Mouse (Mus musculus) liver, embryonic 16.5 days (tissue): ENCODE data around the gene Slc29a4. TPM values are rescaled to one million over a fixed set of nuclear protein-coding genes. Genes with fewer than 3 reads are reported as not detected.

Experiments used
- ATAC-seq: fragments of 200-750 bp; cut with Nextera tagmentation; 2 replicates; pipeline ENCODE4 v1.8.0; 2017; ENCODE audit warnings: low read depth, mild to moderate bottlenecking, moderate number of reproducible peaks, moderate library complexity
- H3K27ac ChIP-seq: fragments of 300-500 bp; sonication (generic); 2 replicates; pipeline ENCODE4 v1.5.1; 2014; ENCODE audit warnings: mild to moderate bottlenecking, low read length
- H3K27me3 ChIP-seq: fragments of 300-500 bp; sonication (generic); 2 replicates; pipeline ENCODE4 v1.6.1; 2014; ENCODE audit warnings: low read depth, low read length, mixed read lengths; ENCODE audit not compliant: control insufficient read depth, insufficient read depth
- H3K36me3 ChIP-seq: fragments of 300-500 bp; sonication (generic); 2 replicates; pipeline ENCODE4 v1.6.1; 2014; ENCODE audit warnings: mild to moderate bottlenecking; ENCODE audit not compliant: control insufficient read depth, insufficient read depth
- H3K4me1 ChIP-seq: fragments of 300-500 bp; sonication (generic); 2 replicates; pipeline ENCODE4 v1.6.1; 2014; ENCODE audit warnings: low read depth, low read length, mixed read lengths; ENCODE audit not compliant: control insufficient read depth
- H3K4me2 ChIP-seq: fragments of 300-500 bp; sonication (generic); 2 replicates; pipeline ENCODE4 v1.6.1; 2014; ENCODE audit warnings: low read depth, low read length, mixed read lengths
- H3K4me3 ChIP-seq: fragments of 300-500 bp; sonication (generic); 2 replicates; pipeline ENCODE4 v1.5.1; 2014; ENCODE audit warnings: low read depth, mild to moderate bottlenecking, low read length
- H3K9ac ChIP-seq: fragments of 300-500 bp; sonication (generic); 2 replicates; pipeline ENCODE4 v1.6.1; 2014; ENCODE audit warnings: low read depth, low read length
- H3K9me3 ChIP-seq: fragments of 300-500 bp; sonication (generic); replicated peaks from 2 replicates; pipeline ENCODE4 v1.6.1; 2016; ENCODE audit warnings: low read length; ENCODE audit not compliant: control insufficient read depth
- WGBS: fragments of 180-500 bp; shearing (Covaris S2); extraction: QIAGEN DNeasy Blood & Tissue Kit; methylation state at CpG from one replicate; pipeline ENCODE4 v1.1.7; 2014; ENCODE audit not compliant: insufficient replicate concordance; 5-methylcytosine and 5-hydroxymethylcytosine counted together
- polyA plus RNA-seq: library from polyadenylated mRNA; unstranded; fragments of >200 nt; fragmentation: Nextera tagmentation; extraction: Ambion mirVana; gene quantifications from 2 replicates; pipeline ENCODE4 v1.2.1, GENCODE M21; 2015

The Slc29a4 gene
- polyA plus RNA-seq, 1 experiment from 2014 or later: 0.21 TPM

DNA sequence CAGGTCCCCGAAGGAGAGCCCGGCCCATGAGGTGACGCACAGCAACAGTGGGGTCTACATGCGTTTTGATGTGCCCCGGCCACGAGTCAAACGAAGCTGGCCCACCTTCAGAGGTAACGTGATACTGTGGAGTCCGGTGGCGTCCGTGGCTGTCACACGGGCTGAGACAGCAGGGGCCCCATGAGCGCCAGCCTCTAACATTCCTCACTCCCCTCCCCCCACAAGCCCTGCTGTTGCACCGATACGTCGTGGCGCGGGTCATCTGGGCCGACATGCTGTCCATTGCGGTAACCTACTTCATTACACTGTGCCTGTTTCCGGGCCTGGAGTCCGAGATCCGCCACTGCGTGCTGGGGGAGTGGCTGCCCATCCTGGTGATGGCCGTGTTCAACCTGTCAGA, 26.2 kb downstream of the Slc29a4 start:
- ATAC-seq: no peak
- Histone ChIP-seq H3K9ac (no peak overlapping the region), H3K9me3 (no peaks in the 10 kb centered on the region), H3K27ac (no peak overlapping the region), H3K36me3 (no peaks in the 10 kb centered on the region), H3K4me2 (no peak overlapping the region), H3K4me3 (no peak overlapping the region), H3K4me1 (no peaks in the 10 kb centered on the region), H3K27me3 (no peaks in the 10 kb centered on the region; the same call in 1 of the 2 replicates)
- 57% methylated on average over 25 of the region's 25 CpGs for WGBS

DNA sequence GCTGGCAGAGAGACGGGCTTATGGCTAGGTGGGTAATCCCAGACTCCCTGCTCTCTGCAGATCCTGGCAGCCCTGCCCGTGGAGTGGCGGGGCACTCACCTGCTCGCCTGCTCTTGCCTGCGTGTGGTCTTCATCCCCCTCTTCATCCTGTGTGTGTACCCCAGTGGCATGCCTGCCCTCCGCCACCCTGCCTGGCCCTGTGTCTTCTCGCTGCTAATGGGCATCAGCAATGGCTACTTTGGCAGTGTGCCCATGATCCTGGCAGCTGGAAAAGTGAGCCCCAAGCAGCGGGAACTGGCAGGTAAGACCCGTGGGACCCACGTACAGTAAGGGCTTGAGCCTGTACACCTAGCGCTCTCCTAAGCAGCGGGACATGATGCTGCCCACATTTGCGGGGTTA, 27.6 kb downstream of the Slc29a4 start:
- Histone ChIP-seq H3K27me3 (no peaks in the 10 kb centered on the region; the same call in 1 of the 2 replicates), H3K36me3 (no peaks in the 10 kb centered on the region), H3K27ac (no peak overlapping the region), H3K9ac (no peak overlapping the region), H3K9me3 (no peaks in the 10 kb centered on the region), H3K4me3 (no peak overlapping the region), H3K4me1 (peaks cover 2% of the 10 kb centered on the region), H3K4me2 (no peak overlapping the region)
- WGBS: 64% methylated on average over 13 of the region's 13 CpGs
- no peak for ATAC-seq

DNA sequence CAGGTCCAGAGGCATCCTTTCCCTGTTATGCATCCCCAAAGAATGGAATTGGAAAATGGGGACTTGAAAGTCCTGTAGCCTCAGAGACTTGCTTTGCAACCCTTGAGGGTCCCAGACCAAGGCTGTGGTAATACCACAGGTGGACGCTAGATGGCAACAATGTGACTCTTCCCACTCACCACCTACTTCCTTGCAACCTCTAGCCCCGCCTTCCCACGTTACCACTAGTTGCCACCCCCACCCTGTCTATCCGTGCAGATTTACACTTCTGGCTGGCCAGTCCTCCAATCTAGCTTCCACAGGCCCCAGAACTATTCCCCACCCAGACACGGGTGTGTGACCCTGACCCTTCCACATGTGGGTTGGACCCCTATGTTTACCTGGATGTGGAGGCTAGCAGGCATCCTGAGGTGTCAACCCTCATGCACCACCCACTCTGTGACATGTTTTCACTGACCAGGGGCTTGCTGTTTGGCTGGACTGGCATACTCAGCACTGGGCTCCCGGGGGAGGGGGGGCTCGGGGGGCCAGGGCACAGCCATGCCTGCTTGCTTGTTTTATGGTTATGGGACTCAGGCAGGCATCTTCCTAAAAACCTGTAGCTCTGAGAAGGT, 31.3 kb downstream of the Slc29a4 start:
- Histone ChIP-seq H3K4me2 (peak overlapping the region; percentile 37; the same call in 1 of the 2 replicates), H3K4me3 (no peak overlapping the region), H3K4me1 (peaks cover 2% of the 10 kb centered on the region), H3K36me3 (peaks cover 14% of the 10 kb centered on the region; the same call in 1 of the 2 replicates), H3K27ac (no peak overlapping the region), H3K9ac (no peak overlapping the region), H3K9me3 (no peaks in the 10 kb centered on the region), H3K27me3 (no peaks in the 10 kb centered on the region)
- 10% methylated on average over 7 of the region's 7 CpGs for WGBS
- peak; percentile 45; the same call in 1 of the 2 replicates for ATAC-seq

DNA sequence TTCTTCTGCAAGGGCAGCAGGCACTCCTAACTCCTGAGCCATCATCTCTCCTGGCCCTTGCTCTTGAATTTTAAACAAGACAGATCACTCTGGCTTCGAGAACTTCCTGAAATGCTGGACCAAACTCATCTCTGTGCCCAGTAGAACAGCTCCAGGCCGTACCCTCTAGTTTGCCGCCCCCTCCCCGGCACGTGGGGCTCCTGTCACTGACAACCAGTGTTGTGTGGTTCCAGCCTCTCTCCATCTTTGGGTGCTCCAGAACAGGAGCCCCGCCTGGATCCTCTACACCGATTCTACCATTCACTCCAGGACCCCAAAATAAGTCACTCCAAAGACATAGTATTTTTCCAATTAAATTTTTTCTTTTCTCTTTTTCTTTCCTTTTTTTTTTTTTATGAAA, 32.0 kb downstream of the Slc29a4 start:
- Histone ChIP-seq H3K36me3 (peaks cover 14% of the 10 kb centered on the region; the same call in 1 of the 2 replicates), H3K4me2 (no peak overlapping the region), H3K4me3 (no peak overlapping the region), H3K9ac (no peak overlapping the region), H3K4me1 (peaks cover 2% of the 10 kb centered on the region), H3K27me3 (no peaks in the 10 kb centered on the region), H3K27ac (no peak overlapping the region), H3K9me3 (no peaks in the 10 kb centered on the region)
- 73% methylated on average over 7 of the region's 7 CpGs for WGBS
- no peak for ATAC-seq

DNA sequence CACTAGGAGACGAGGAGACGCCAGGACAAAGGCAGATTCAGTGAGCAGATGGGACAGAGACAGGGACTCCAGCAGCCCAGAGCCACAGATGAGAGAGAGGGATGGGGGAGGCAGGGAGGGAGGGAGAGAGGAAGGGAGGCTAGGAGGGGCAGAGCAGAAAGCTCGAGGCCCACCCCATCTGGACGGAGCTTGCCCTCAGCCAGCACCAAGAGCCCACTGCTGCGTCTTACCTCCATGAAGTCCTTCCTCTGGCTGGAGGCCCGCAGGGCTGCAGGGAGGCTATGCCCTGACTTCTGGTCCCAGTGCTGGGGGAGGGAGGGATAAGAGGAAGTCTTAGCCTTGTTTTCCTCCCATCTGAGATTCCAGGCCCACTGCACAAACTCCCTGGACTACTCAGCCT, 34.4 kb downstream of the Slc29a4 start:
- peaks cover 2% of the 10 kb centered on the region for H3K4me1 ChIP-seq
- H3K4me3 ChIP-seq: no peak overlapping the region
- H3K27me3 ChIP-seq: no peaks in the 10 kb centered on the region
- H3K9me3 ChIP-seq: no peaks in the 10 kb centered on the region
- no peak for ATAC-seq
- no peak overlapping the region for H3K27ac ChIP-seq
- H3K4me2 ChIP-seq: no peak overlapping the region
- H3K9ac ChIP-seq: no peak overlapping the region
- peaks cover 24% of the 10 kb centered on the region for H3K36me3 ChIP-seq
- 75% methylated on average over 6 of the region's 6 CpGs for WGBS

DNA sequence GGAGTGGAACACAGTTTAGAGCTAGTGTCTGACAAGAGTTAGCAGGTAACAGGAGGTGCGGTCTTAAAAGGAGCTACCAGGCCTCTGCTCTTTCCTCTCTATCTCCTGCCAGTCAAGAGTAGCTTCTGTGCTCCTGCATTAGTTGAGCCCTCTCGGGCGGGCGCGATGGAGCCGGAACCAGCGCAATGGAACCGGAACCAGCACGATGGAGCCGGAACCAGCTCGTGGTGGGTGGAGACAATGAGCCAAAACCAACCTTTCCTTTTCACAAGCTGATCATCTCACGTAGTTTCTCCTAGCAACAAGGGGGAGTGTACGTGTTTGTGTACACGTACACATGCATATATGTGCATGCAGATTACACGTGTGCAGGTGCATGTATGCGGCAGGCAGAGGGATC, 36.0 kb downstream of the Slc29a4 start:
- Histone ChIP-seq H3K4me1 (peaks cover 2% of the 10 kb centered on the region), H3K36me3 (peaks cover 24% of the 10 kb centered on the region), H3K27ac (no peak overlapping the region), H3K4me2 (no peak overlapping the region), H3K9ac (no peak overlapping the region), H3K27me3 (no peaks in the 10 kb centered on the region), H3K9me3 (no peaks in the 10 kb centered on the region), H3K4me3 (no peak overlapping the region)
- WGBS: 88% methylated on average over 16 of the region's 16 CpGs
- no peak for ATAC-seq

DNA sequence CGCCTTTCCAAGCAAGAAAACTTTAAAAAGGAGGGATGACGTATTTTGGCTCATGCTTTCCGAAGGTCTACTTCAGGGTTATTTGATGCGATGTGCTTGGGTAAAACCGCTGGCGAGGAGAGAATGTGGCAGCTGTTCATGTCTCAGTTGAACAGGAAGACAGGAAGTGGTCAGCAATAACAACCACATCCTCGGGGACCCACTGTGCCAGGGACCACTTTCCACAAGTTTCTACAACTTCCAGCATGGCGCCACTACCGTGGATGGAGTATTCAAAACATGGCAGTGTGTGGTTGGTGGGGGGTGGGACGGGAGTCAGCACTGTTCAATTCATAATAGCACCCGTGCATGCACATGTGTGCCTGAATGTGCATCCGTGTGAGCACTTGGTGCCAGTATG, 38.0 kb downstream of the Slc29a4 start:
- WGBS: 56% methylated on average over 12 of the region's 12 CpGs
- H3K36me3 ChIP-seq: peaks cover 24% of the 10 kb centered on the region
- no peak overlapping the region for H3K4me3 ChIP-seq
- H3K4me2 ChIP-seq: no peak overlapping the region
- no peak overlapping the region for H3K9ac ChIP-seq
- H3K27ac ChIP-seq: no peak overlapping the region
- H3K9me3 ChIP-seq: no peaks in the 10 kb centered on the region
- ATAC-seq: no peak
- no peaks in the 10 kb centered on the region for H3K27me3 ChIP-seq
- no peaks in the 10 kb centered on the region for H3K4me1 ChIP-seq

DNA sequence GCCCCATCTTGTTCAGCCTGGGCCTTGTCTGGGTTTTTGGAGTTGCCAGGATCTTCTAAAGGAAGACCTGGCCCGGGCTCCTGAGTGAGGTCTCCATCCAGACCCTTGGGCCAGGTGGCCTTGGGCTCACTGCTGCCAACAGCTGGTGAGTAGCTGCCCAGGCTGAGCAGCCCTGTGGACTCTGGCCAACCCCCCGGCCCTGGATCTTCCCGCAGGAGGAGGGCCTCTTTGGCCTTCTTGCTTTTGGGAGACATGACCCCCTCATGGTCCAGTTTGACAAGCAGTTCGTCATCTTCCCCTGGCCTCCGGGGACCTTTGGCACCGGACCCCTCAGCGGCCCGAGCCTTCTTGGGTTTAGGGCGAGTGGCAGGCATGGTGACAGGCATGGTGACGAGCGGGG, 39.6 kb downstream of the Slc29a4 start:
- Histone ChIP-seq H3K27me3 (no peaks in the 10 kb centered on the region), H3K9me3 (no peaks in the 10 kb centered on the region), H3K4me2 (no peak overlapping the region), H3K27ac (no peak overlapping the region), H3K4me1 (no peaks in the 10 kb centered on the region), H3K4me3 (no peak overlapping the region), H3K9ac (no peak overlapping the region), H3K36me3 (peaks cover 18% of the 10 kb centered on the region)
- whole genome bisulfite sequencing: 72% methylated on average over 11 of the region's 11 CpGs
- no peak for ATAC-seq

DNA sequence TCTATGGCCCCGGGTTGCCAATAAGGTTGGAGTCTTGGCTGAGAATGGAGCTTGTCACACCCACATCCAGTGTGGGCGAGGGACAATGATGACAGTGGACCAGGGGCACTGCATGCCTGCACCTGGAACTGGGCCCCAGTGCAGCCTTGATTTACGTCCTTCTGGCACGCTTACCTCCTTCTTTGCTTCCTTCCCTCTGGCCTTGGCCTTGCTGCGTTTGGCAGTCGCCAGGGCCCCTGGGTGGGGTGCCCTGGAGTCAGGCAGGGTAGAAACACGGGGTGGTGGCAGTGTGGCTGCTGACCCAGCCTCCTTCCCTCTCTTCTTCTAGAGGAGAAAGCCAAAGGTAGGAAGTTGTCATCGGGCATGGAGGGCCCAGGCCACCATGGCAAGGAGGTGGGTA, 47.6 kb downstream of the Slc29a4 start:
- no peaks in the 10 kb centered on the region for H3K9me3 ChIP-seq
- no peak overlapping the region for H3K4me2 ChIP-seq
- no peaks in the 10 kb centered on the region for H3K4me1 ChIP-seq
- H3K4me3 ChIP-seq: no peak overlapping the region
- peaks cover 2% of the 10 kb centered on the region; the same call in 1 of the 2 replicates for H3K36me3 ChIP-seq
- ATAC-seq: no peak
- H3K27ac ChIP-seq: no peak overlapping the region
- no peak overlapping the region for H3K9ac ChIP-seq
- H3K27me3 ChIP-seq: no peaks in the 10 kb centered on the region
- 62% methylated on average over 8 of the region's 8 CpGs for WGBS
